Mouse (Mus musculus): ENCODE measurements around the gene H1f0.

Gene H1f0

DNA sequence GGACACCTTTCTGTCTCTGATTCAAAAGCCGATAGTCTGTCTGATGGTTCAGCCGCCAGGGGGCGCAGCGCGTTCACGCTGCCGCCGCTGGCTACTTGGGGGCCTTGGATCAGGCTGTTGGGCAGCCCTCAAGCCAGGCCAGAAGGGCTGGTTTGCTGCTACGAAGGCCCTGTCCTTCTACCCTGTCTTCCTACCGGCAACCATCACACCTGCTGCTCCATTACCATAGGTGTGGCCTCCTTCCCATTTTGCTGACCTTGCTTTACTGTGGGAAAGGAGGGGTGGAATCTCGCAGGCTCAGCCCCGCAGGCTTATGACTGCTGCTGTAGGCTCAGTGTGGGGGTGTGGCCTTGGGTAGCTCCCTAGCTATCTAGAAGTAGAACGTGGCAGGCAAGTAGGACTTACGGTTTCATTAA is 9.7 kb downstream of the H1f0 start:
- peak; percentile 76 for DNase-seq (ENCODE audit: low read depth, low spot score)

DNA sequence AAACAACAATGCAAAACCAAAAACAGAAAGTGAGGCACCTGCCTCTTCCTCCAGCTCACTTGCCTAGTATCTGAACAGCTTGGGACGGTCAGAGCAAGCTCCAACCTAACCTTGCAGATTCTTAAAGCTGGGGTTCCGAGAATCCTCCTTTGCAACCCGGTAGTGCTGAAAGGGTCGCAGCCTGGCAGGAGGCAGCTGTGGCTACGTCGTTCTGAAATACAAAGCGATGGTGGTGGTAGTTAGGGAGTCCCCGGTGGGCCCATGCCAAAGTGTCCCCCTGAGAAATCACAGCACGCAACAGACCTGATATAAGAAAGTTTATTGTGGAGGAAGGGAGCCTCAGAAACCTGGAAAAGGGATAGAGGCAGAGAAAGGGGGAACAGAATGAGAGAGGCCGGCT is 10.1 kb downstream of the H1f0 start:
- no peak for DNase-seq (ENCODE audit: low read depth, low spot score)

DNA sequence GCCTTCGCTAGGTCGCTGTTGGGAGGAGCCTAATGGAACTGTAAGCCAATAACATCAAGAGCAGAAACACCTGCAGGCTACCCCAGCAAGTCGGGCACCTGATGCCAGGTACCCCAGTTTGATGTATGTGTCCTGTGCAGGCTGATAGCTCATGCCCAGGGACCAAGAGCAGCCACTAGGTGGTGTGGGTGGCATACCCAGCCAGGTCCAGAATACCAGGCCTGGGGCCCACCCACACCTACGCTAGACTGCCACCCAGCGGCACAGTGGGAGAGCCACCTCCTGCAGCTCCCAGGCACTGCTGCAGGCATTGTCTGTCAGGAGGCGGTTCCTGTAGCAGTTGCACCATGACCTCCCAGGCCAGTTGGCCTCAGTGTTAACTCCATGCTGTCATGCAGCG is 10.6 kb downstream of the H1f0 start:
- DNase-seq (ENCODE audit: low read depth, low spot score): peak; percentile 84

DNA sequence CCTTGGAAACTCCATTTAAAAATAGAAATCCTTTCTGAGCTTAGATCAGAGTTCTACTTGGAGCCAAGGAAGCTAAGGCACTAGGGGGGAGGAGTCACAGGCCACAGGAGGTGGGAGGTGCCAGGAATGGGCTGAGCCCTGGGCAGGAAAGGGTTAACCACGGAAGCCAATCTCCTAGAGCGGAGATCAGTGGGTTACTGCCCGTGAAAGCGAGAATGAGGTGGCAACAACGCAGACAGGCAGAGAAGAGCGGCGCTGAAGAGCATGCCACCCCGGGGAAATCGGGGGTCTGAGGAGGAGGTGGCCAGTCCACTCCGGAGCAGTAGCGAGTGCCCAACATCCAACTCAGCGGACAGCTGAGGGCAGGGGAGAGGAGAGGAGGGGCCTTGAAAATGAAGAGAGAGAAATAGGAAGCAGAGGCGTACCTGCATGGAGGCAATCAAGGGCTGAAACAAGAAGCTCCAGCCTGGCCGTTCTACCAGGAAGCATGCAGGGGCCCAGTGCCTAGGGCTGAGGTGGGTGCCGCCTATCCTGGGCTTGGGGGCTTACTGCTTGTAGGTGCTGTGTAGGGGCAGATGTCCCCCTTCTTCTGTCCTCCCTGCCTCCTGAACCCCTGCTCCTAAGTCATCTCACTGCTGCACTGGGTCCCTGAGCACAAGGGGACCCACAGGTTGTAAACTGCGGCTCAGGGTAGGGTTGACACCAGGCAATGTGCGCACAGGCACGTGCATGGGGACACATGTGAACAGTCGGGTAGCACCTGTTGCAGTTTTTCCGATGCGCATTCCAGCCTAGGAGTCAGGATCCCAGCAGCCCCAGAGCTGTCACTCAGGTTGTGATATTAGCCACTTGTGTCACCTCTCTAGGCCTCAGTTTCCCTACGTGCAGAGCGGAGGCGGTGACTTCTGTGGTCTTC is 12.5 kb downstream of the H1f0 start:
- DNase-seq (ENCODE audit: low read depth, low spot score): no peak

DNA sequence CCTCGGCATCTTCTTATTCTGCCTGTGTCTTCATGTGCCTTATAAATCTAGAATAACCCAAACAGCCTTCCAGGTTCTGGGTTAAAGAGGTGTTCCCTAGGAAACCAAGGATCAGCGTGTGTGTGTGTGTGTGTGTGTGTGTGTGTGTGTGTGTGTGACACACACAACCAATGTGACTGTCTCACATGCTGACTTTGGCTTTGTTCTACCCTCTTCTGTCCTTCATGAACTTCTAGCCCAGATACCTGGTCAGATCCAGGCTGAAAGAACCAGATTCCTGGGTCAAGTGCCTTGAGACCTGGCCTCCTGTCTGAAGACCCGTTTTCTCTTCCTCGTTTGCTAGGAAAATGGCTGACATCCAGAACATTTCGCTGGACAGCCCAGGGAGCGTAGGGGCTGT is 13.3 kb downstream of the H1f0 start, which contains the start of gene Galr3:
Gene Galr3 (plus strand): TSS at position 301 of the 400 bp plus-strand sequence.
- DNase-seq (ENCODE audit: low read depth, low spot score): no peak

DNA sequence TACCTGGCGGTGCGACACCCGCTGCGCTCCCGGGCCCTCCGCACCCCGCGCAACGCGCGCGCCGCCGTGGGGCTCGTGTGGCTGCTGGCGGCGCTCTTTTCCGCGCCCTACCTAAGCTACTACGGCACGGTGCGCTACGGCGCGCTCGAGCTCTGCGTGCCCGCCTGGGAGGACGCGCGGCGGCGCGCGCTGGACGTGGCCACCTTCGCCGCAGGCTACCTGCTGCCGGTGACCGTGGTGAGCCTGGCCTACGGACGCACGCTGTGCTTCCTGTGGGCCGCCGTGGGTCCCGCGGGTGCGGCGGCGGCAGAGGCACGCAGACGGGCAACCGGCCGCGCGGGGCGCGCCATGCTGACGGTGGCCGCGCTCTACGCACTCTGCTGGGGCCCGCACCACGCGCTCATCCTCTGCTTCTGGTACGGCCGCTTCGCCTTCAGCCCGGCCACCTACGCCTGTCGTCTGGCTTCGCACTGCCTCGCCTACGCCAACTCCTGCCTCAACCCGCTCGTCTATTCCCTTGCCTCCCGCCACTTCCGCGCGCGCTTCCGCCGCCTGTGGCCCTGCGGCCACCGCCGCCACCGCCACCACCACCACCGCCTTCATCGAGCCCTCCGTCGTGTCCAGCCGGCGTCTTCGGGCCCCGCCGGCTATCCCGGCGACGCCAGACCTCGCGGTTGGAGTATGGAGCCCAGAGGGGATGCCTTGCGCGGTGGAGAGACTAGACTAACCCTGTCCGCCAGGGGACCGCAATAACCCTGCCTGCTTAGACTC is 14.7 kb downstream of the H1f0 start:
- no peak for DNase-seq (ENCODE audit: low read depth, low spot score)

DNA sequence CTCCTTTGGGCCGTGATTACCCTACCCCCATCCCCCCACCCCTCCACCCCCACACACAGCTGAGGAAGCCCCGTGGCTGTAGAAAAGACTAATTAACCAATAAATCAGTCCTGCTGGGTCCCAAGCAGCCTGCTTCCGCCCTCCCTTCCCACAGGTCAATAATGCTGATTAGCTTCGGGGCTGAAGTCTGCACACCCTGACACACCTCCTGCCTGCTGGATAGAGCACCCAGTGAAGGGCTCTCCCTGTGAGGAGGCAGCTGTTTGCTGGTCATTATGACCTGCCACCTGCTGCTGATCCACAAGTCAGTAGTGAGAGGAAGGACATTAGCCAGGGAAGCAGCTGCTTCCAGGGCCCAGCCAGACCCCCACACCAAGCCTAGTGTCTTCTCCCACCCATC is 16.6 kb downstream of the H1f0 start:
- DNase-seq (ENCODE audit: low read depth, low spot score): no peak

DNA sequence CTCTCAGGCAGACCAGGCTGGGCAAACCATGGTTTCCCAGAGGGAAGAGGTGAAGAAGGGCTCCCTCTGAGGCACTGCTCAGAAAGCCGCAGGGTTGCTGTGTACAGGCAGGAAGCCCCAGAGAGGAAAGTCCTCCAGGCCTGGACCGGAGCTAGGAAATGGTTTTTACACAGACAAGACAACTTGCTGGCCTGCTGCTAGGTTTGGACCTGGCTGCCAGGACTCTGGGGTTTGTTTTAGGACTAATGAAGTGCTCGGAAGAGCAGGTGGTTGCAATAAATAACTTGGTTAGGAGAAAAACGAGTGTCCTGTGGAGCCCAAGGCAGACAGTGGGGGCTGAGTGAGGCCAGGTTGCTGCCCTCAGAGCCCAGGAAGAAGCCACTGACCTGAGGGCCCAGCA is 19.9 kb downstream of the H1f0 start:
- no peak for DNase-seq (ENCODE audit: low read depth, low spot score)

DNA sequence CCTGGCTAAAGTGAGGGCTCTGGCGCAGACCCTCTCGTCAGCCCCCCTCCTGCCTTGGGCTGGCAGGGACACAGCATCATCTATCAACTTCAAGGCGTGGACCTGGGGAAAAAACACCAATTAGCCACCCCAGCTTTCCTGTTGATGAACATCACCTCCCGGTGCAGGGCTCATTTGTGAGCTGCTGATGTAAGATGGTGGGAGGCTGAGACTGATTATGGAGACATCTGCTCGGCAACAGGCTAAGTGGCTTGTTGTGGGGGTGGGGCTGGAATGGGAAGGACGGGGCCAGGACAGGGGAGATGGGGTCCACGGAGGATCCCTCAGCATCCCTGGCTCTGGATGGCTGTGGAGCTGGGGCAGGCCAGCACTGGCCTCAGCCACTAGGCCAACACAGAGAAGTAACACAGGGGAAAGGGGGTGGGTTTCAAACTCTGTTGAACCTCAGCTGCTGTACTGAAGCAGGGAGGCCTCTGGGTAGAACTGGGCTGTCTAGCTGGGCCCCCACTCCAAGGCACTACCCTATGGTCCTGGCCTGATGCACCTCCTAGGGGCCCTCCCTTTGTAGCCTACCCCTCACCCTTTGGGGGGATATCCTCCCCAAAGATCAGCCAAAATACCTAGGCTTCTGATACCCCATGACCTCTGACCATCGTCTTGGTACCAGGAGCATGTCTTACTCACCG is 22.1 kb downstream of the H1f0 start:
- DNase-seq (ENCODE audit: low read depth, low spot score): no peak

DNA sequence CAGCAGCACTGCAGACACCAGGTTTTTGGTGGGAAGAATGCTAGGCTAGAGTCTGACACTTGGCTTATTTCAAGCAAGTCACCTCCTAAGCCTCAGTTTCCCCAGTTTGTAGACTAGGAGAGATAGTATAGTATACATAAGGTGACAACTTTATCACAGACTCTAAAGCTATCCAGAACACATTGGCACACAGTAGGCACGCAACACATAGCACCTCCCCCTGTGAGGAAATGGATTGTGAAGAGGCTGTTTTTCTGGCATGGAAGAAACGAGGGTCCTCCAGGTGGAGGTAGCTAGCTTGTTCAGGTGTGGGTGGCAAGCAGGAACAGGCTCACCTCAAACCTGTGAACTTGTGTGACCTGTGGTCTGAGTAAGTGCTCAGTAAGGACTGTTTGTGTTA is 22.7 kb downstream of the H1f0 start:
- DNase-seq (ENCODE audit: low read depth, low spot score): no peak

DNA sequence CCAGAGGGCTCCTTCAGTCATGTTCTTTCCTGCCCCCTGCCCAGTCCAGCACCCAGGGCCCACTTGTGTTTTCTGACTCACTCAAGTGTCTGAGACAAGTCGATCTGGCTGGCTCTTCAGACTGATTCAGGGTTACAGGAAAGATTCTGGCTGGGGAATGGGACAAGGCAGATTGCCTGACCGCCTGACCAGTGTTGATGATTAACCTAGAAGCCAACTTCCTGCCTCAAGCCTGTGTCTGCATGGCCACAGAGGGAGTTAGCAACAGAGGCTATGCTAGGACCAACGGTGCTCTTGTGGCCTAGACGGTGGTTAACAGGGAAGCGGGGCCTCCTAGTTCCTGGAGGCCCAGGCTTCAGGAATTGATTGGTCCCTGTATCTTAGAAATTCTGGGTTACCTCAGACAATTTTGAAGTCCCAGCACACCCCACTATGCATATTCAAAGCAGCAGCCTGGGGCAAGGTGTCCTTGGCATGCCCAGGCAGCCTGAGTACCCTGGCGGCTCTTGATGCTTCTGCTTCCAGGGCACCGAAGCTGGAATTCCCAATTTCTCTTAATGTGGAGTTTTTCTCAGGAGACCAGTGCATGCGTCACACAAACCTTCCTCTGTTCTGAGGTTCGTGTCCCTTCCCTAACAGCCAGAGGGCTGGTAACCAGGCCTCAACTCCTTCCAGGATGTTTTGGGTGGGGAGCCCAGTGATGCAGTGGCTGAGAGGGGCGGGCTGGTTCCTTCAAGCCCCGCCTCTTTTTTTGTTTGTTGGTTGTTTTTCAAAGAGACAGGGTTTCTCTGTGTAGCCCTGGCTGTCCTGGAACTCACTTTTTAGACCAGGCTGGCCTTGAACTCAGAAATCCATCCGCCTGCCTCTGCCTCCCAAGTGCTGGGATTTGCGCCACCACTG is 23.5 kb downstream of the H1f0 start:
- DNase-seq (ENCODE audit: low read depth, low spot score): peak; percentile 48

DNA sequence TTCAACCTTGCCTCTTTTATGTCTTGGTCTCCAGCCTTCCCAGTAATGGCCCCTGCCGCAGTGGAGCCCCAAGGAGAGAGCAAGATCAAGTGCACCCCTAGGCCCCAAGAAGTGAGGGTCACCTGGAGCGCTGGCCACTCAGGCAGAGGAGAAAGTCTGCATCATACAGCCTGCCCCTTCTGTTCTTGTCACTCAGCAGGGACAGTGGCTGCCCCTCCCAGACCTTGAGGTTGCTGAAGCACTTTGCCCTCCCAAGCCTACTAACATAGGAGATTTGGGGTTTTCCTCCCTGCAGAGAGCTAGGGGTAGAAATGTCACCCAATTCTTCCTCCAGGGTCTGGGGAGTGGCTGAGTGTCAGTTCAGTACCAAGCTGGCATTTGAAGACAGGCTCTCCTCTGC is 24.1 kb downstream of the H1f0 start:
- DNase-seq (ENCODE audit: low read depth, low spot score): no peak

DNA sequence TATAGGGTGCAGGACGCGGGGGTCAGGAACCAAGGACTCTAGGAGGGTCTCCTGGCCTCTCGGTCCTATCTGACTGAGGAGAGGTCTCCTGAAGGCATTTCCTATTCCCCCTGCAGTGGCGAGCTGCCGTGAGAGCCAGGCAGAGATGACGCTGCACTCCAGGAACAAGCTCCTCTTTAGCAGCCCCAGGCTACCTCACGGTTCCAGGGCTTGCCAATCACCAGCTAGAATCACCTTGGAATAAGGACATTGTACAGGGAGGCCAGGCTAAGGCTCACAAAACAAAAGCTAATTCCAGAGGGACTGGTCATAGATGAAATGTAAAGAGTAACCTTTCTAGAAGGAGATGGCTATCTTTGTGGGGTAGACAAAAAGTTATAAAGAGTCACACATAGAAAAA is 28.4 kb downstream of the H1f0 start:
- DNase-seq (ENCODE audit: low read depth, low spot score): no peak

DNA sequence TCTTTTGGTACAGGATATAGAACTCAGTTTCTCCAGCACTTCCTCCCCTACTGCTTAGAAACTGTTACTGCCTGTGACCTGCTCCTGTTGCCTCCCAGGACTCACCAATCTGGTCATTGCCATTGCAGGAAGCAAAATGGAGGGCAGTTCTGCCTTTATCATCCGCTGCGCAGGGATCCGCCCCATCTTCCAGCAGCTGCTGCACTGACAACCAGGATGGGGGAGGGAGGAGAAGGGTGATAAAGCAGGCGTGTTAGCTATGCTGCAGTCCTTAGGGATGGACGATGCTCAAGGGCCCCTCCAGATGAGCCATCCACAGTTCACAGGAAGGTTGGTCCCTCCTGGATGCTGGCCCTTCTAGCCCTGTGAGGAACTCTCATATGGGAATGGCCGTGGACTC is 29.6 kb downstream of the H1f0 start:
- DNase-seq (ENCODE audit: low read depth, low spot score): no peak

DNA sequence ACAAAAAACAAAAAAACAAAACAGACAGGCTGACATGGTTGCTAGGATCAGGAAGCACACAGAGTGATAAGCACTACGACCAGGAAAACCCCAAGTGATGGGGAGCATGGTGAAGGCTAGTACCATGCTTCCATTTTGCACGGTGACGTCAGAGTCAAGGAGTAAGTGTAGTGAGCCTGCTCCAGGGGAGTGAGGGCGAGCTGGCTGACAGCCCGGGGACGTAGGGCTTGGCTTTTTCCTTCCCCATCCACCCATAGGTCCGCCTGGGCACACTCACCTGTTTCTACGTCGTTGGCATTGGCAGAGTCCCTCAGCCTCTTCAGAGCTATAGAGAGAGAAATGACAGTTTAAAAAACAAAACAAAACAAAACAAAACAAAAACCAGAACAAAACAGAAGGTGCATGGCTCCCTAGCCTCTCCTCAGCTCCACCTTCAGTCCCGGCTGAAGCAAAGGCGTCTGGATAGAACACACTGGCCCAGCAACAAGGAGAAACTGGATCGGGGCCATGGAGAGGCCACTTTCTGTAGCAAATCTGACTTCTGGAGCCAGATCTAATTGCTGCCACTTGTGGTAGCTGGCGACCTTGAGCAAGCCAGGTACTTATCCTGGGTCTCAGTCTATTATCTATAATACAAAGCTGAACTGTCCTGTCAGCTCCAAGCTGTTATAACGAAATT is 32.8 kb downstream of the H1f0 start:
- no peak for DNase-seq (ENCODE audit: low read depth, low spot score)

DNA sequence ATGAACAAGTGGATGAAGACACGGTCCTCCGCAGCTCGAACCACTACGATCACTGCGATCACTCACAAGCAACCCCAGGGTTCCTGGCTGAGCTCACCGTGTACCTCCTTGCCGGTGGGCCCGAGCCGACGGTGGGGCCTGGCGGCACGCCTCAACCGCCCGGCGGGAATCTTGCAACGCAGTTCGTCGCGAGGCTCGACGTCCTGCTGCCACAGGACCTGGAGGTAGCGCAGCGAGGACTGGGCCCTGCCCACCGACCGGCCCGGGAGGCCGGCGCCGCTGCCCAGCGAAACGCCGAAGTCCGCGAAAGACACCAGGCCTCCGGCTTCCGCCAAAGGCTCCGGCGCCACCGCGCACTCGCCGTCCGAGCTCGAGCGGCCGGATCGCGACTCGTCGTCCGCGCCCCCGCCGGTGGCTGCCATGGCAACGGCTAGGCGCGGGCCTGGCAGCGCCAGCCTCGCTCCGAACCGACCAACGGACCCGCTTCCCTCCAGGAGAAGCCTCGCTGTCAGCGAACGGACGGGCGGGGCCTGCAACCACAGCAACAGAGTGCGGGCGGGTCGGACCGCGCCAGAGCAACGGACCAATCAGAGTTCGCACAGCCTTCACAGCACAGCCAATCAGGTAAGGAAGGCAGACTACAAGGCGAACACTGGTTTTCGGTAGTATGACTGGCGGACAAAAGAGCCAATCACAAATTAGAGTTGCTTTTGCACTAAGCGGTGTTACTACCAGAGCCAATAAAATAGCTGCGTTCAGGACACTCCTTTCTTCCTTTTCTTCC is 34.3 kb downstream of the H1f0 start, which contains the start of gene Ankrd54:
Gene Ankrd54 (minus strand): TSS at position 518 of the 784 bp plus-strand sequence.
- DNase-seq (ENCODE audit: low read depth, low spot score): peak; percentile 100

DNA sequence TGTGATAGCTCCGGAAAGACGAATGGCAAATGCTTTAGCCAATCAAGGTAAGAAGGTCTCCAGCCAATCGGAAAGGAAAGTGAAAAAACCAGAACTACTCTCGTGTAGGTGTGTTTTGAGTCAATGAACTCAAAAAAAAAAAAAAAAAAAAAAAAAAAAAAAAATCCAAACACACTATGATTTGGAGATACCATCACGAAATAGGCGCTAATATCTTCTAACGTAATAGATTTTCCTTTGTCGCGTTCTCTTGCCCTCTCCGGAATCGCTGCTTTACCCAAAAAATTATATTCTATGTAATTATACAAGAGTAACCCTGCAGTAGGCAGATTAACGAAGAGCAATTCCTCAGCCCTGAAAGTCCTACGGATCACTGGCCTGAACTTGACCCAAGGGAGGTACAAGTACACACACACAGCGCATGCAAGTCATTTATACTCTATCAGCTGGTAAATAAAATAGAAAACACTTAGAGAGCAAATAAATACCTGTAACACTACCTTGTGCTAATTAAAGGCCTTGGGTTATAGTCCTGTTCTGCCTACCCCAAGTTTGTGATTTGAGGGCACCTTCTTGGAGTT is 35.0 kb downstream of the H1f0 start:
- no peak for DNase-seq (ENCODE audit: low read depth, low spot score)

DNA sequence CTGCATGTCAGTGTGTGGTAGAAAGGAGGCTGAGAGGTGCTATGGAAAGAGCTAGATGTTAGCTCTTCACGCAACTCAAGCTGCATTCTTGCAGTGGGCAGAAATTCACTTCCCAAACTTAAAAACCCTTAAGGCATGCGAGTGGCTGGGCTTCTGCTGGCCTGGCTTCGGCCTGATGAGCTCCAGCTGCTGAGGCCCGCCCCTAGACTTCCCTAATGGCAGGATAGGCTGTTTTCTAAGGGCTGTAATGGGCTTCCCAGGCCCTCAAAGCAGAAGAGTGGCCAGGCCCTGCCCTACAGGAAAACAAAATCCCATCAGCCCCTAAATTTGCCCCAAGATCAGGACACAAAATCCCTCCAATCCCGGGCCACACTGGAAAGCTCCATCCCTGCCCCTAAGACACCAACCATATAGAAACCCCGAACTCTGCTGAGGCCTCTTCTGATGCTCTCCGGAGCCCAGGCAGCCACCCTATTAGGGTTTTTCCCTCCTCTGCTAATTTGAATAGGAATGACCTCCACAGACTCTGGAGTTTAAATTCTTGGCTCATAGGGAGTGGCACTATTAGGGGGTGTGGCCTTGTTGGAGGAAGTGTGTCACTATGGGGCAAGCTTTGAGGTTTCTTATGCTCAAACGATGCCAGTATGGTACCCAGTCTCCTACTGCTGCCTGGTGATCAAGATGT is 37.0 kb downstream of the H1f0 start:
- peak; percentile 29 for DNase-seq (ENCODE audit: low read depth, low spot score)

DNA sequence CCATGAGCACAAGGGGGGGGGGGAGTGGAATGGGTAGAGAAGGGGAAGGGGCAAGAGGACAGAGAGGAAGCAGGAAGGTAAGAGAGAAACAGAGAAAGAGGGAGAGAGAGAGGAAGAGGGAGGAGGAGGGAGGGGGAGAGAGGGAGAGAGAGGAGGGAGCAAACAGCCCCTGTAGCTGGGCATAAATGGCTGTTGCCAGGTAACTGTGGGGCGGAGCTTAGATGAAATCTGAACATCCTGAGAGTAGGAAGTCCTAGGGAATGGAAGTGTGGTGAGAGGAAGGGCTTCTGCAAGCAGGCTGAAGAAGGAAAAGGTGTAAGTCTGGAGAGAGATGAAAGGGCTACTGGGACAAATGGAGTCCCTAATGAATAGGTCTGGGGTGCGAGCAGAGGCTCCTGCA is 38.0 kb downstream of the H1f0 start:
- DNase-seq (ENCODE audit: low read depth, low spot score): no peak

Data from 3T3-L1 (cell line).